Mouse (Mus musculus) embryo, embryonic 10.5 days (tissue): ENCODE measurements around the gene Lgals4.

Experiments used
- DNase-seq: peaks from one replicate; pipeline ENCODE4 v3.0.0-alpha.2; 2015; ENCODE audit warnings: low spot score

Lgals4 gene

DNA sequence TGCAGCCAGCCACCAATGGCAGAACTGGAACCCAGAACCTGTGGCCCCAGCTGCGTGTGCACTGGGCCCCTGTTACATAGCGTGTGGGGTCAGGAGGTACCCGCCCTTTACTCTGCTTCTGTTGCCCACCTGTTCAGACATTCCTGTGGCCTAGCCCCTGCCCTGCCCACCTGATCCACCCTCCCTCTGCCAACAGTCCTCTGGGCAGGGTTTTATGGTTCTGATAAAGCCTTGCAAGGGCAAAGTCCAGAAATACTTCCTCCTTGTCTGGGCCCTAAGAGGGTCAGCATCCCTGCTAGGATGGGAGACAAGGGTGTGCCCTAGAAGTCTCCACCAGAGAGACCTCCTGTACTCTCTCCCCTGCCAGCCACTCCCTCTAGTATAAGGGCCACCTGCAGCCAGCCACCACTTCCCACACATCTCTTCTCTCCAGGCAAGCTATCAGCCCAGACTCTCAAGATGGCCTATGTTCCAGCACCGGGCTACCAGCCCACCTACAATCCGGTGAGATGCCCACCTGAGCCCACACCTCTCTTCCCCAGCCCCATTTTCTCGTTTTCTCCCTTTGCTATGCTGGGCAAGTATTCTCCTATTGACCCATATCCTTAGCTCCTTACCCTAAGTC is at the start of gene Lgals4:
Lgals4 (plus strand) TSS at position 132 of the 625 bp plus-strand sequence.
- DNase-seq, result no peak

DNA sequence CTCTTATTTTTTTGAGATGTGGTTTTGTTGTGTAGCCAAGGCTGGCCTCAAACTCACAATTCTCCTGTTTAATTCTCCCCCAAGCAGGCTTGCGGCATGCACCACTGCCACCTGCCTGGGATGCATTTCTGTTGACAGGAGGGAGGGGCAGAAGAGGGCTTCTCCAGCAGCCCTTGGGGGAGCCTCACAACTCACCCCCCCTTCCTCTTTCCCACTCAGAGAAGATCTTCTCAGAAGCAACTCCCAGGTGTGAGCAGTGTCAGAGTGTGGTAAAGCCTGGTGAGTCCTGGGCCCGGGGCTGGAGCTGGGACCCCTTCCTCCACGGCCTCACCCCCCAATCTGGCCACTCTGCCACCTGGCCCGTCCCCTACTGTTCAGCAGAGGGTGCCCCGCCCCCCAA is 48.5 kb upstream of the Lgals4 start:
- no peak for DNase-seq

DNA sequence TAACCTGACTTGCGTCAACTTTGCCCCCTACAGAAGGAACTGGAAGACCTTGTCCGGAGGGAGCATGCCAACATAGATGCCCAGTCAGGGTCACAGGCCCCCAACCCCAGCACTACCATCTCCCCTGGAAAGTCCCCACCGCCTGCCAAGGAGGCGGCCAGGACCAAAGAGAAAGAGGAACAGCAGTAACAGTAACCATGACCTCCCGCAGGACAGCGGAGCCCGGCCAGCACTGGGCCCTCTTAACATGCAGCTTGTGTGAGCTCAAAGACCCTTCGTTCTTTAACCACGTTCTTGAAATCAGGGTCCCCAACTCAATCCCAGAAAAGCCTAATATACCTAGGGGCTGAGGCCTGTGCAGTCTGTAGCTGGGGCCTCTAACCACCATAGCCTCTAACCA is 45.8 kb upstream of the Lgals4 start:
- no peak for DNase-seq

DNA sequence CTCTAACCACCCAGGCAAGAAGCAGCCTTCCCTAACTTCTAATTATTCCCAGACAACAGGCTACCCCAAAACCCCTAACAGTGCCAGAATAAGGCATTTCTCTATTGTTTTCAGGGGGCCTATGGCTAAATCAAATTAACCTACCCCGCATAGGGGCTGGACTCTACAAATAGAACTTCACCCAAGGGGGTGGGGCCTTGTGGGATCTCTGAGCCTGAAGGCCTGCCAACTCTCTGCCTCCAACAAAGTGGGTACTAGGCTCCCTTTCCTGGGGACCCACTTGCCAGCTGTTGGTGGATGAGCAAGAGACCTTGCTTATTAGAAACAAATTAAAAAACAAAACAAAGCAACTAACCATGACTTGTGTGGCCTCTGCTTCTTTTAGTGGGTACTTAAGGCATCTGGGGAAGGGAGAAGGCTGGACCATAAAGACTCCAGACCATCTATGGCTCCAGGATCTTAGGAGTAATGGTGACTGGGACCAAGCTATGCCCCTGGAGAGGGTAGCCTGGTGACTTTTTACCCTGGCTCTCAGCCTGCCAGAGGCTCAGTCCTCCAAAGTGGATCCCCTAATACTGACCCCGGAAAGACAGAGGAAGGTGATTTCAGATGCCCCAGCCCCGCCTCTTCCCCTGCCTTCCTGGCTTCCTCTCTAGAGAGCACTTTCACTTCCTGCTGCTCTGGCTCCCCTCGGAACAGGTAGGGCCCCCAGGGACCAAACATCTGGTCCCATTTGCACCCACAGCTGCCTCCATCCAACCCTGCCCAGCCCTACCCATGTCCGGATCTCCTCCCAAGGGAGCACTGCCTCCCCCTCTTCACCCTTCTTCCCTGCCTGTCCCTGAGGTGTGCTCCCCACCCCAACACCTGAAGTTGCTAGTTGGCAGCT is 45.1 kb upstream of the Lgals4 start, which contains the start of gene Rinl:
Rinl (plus strand) TSS at position 663 of the 889 bp plus-strand sequence.
- DNase-seq, result no peak

DNA sequence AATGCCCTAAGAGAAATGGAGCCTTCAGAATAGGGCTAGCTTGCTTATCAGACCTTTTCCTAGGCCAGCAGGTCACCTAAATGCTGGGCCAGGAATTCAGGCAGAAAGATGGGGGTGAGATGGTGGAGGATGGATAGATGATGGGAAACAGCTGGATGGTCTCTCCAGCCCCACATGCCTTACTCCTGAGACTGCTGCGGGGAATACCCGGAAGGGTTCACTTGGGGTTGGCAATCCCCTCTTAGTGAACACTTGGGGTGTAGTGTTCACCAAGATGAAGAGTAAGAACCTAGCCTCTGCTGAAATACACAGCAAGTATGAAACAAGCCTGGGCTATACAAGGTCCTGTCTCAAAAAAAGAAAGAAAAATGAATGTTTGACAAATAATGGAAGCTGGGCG is 44.4 kb upstream of the Lgals4 start:
- DNase-seq, result no peak

DNA sequence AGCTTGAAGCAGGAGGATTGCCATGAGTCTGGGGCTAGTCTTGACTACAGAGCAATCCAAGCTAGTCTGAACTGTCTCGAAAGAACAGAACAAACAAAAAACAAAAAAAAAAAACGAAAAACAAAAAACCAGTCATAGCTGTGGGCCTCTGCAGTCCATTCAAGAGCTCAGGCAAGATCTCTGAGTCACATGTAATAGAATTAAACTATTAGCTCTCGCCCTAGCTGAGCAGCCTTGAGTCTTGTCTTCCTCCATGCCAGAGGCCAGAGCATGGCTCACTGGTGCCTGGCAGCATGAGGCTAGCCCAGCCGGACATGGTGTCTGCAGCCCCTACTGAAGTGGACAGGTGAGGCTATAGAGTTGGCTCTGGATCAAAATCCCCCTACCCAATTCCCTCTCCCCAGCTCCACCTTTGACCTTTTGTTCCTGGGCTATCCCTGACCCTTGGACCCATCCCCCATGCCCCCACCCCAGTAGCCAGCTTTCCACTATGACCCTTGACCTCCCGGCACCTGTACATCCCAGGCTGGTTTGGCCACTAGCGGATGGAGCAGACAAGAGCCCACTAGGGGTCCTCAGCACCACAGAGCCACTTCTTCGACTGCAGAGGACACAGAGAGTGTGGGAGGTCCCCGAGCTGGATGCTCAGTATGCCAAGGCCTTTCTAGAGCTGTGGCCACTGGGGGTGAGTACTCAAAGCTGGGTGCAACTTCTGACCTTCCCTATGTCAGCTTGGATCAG is 43.4 kb upstream of the Lgals4 start:
- peak; percentile 64 for DNase-seq

DNA sequence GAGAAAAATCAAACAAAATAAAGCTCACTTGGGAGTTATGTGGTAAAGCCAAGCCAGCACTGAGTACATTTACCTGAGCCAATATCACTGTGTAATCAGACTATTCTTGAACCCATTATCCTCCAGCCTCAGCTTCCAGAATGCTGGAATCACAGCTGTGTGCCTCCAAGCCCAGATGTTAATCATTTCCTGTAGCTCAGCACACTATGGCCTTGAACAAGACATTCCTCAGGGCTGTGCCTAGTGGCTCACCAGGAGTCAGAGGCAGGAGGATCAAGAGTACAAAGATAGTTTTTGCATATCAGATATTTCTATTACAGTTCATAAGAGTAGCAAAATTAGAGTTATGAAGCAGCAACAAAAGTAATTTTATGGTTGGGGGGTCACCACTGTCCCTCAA is 41.9 kb upstream of the Lgals4 start:
- no peak for DNase-seq

DNA sequence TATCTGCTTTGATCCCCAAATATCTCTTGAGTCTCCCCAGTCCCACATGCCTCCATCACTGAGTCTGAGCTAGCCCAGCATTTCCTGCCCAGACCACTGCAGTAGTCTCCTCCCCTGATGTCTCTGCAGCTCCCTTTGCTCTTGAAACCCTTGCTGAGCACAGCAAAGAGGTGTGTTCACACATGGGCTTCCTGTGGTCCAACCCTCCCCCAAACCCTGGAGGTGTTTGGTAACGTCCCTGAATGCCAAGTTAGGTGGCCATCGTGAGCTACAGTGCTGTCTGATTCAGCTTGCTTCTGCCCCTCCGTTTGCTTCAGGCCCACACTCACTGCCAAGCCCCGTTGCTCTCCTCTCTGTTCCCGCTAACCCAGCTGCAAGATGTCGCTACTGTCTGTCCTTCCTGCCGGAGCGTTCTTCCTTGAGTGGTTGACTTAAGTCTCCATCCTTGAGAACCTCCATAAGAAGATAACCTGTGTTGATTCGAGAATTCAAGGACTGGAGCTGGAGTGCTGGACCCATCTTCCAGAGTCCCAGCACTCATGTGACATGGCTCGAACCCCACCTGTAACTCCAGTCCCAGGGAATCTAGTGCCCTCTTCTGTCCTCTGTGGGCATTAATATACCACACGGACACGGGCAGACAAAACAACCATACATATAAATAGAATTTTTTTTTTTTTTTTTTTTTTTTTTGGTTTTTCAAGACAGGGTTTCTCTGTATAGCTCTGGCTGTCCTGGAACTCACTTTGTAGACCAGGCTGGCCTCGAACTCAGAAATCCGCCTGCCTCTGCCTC is 41.1 kb upstream of the Lgals4 start:
- DNase-seq, result no peak

DNA sequence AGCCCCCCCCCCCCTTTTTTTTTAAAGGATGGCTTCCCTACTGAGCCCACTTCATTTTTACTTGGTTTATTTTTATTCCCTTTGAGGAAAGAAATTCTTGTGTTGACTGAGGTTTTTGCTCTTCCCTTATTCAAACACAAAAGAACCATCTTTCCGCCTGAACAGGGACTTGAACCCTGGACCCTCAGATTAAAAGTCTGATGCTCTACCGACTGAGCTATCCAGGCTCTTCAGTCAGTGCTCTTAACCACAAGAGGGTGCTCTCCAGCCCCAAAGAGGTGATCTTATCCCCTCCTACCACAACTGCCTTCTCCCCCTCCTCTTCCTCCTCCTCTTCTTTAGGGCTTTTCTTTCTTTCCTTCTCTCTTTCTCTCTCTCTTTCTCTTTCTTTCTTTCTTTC is 39.8 kb upstream of the Lgals4 start:
- DNase-seq, result peak; percentile 53

DNA sequence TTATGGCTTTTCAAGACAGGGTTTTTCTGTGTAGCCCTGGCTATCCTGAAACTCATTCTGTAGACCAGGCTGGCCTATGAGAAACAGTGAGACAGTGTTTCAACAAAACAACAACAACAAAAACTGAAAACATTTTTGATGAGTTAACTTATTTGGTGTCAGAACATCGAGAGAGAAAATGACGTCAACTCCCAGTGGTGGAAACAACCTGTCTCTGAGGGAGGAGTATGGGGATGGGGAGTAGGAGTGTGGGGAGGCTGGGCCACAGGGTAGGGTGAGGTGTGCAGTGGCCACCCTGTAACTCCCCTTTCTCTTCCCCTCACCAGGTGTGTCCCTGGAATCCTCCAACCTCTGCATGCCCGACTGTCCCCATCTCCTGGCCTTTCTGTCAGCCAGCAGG is 39.2 kb upstream of the Lgals4 start:
- no peak for DNase-seq

DNA sequence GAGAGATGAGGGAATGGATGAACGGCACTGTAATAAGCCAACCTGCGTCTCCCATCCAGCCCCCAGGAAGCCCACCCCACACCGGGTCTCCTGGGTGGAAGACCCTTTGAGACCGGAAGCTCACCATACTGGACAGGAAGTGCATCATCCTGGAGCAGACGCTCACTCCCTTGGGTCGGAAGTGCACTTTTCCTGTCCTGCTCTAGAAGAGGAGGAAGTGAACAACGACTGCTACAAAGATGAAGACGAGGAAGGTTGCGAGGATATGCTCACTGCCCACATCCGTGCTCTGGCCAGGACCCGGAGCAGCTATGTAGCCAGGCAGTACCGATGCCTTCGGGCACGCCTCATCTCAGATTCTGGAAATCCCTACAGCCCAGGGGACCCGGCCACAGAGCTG is 37.8 kb upstream of the Lgals4 start:
- no peak for DNase-seq

DNA sequence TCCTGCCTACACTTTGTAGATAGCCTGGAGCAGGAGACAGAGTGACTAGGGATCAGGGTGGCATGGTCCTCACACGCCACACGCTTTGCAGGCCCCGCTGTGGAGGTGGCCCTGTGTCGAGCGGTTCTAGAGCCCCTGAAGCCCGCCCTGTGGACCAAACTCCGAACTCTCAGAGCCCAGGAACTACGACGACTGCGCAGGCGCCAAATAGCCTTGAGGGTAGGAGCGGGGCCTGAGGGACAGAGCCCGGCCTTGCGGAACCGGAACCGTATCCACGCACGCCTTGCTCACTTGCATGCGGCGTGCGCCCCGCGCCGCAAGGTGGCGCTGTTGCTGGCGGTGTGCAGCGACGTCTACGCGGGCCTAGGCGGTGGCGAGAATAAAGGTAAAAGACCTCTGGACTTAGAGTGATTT is 37.1 kb upstream of the Lgals4 start:
- peak; percentile 72 for DNase-seq

DNA sequence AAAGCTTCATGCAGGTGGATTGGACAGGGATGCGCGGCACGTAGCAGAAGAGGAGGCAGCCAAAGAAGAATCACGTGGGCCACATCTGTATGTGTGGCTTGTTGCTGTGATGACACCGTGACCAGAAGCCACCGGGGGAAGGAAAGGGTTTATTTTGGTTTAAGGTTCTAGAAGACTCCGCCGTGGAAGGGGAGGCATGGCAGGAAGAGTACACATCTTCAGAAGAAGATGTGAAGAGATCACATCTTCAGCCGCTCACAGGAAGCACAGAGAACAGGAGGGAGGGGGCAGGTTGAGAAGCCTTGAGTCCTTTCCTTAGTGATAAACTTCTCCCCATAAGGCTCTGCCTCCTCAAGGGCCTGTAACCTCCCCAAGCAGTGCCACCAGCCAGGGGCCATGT is 33.7 kb upstream of the Lgals4 start:
- no peak for DNase-seq

DNA sequence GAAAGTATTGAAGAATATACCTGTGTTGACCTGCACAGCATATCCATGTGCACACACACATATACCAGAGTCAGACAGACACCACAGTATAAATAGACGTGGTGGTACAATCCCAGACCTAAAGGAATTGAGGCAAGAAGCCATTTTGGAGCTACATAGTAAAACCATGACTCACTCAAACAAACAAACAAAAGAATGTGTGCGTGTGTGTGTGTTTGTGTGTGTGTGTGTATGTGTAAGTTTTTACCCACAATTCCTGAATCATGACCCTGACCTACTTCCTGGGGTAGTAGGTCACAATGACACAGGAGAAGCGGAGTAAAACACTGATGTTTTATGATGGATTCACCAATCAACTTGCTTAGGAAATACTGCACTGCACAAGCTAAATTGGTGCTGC is 32.2 kb upstream of the Lgals4 start:
- no peak for DNase-seq

DNA sequence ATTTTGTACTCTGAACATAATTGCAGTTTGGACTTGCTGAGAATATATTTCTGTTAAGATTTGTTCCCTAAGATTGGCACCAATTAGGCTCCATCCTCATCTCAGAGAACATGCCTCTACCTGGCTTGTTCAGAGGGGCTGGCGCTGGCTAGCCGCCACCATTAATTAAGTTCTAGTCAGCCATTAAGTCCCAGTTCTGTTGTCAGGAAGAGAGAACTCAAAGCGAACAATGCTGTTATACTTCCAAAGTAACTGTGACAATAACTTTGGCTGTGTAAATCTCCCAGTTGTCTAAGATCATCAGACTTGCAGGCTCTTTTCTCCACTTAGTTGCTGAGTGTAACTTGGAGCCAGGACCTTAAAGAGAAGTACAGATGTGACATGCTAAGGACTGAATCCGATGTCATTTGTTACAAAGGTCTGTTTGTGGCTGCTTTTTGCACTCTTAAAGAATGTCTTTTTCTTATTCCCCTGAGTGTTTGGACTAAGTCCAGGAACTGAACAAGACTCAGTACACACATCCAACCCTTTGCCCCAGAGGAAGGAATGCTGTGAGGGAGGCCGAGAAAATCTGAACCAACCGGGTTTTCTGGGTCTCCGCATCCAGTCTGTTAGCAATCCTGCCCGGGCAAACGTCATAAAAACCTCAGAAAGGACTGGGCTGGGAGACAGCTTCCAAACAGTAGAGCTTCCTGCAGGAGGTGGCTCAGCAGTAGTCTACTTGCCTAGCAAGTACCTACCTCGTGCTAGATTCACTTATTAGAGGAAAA is 31.6 kb upstream of the Lgals4 start:
- peak; percentile 67 for DNase-seq

DNA sequence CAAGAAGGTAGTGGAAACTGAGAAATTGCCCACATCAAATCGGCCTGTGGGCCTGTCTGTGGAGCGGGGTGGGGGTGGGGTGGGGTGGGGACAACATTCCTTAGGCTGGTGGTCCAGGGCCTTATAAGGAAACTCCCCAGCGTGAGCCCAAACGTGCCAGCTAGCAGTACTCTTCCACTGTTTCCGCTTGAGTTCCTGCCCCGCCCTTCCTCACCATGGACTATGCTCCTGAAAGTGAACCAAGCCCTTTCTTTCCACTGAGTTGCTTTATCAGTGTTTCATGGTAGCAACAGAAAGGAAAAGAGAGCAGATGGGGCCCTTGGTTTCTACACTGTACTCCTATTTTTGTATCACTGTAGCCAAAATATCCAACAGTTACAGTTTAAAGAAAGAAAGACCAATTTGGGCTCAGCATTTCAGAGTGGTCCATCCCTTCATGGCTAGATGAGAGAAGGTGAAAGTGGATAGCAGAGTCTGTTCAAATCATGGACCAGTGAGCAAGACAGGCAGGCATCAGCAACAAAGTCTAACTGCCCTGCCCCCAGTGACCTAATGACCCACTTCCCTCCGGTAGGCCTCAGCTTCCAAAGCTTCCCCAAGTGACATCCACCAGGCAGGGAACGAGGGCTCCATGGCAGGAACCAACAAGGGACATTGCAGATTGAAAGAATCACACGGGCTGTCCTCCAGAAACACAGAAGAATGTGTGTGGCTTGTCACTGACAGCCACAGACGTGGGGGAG is 30.6 kb upstream of the Lgals4 start:
- DNase-seq, result peak; percentile 77

DNA sequence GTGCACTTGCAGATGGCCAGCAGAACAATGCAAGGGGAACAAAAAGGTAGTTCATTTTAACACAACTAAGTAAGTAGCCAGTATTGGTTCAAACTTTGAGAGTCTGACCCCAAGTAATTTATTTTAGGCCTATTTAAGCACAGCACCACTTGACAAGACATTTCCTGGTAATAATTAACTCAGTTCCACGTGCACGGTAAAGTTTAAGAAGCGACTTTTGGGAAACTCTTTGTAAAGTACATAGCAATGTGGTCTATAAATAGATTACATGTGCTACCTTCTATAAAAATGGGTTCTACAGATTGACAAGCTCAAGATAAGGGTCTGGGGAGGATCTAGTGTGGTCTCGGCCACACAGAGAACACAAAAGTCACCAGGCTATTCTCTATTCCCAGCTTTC is 29.9 kb upstream of the Lgals4 start:
- DNase-seq, result no peak

DNA sequence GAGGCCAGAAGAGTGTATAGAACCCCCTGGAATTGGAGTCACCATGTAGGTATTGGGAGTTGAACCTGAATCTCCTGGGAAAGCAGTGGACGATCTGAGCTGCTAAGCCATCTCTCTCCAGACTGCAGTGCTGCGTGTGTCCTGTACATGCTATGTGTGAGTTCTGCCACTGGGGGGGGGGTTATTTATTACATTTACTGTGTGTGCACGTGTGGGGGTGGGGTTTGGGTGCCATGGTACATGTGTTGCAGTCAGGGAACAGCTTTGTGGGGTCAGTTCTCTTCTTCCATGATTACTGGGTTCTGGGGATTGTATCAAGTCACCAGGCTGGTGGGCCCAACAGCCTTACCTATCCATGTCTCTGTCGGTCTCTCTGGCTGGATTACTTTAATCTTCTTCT is 26.8 kb upstream of the Lgals4 start:
- DNase-seq, result no peak

DNA sequence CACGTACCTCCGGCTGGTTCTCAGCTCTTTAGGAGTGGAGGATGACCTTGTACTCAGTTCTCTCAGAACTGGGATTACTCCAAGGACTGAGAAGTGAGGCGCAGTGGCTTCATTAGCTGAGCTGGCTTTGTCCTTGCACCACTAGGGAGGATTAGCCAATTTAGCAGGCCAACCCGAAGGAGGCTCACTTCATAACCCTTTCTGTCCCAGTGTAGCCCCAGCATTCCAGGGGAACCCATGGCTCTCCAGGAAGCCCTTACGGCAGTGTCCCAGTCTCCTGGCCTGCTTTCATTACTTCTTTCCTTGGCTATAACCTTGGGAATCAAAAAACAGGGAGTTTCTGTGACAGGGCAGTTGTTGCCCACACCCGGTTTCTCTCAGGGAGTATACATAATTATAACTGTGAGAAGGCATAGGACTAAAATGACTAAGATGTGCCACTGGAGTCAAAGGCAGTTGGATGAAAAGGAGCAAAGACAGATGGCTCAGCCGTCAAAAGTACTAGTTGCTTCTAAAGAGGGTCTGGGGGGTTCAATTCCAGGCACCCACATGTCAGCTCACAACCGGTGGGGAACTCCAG is 25.9 kb upstream of the Lgals4 start:
- no peak for DNase-seq
